Mouse (Mus musculus): ENCODE data around the gene Abtb1.

Abtb1 gene

DNA sequence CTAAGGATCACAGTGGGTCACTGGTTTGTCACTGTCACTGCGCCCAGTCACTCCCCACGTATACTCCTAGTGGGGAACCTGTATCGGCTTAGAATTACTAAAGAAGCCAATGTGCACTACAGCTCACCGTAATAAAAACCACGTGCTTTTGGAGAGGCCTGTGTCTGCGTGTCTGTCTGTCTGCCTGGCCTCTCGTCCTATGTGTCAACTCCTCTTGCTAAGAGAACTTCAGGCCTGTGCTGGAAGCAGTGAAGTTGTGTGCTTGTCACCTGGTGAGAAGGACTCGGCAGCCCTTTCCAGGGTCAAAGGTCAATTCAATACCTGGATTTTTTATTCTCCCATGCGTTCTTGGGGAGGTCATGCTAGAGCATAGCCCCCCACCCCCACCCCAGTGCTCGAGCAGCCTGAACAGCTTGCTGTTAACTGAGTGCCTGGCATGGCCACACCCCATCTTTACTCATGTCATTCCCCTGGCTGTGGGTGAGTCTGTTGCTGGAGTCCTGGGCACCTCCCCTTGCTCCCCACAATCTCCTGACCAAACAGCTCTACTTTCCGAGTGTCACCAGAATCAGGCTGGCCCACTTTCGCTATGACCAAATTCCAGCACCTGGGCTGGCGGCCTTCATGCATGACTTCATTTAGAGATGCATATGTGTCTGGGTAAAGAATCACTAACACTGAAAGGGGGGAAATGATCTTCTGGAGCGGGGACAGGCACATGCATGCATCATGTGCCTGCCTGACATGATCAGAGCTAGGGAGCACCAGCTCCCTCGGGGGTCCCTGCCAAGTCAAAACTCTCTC lies 13.4 kb downstream of the Abtb1 start:
- no peak for DNase-seq

DNA sequence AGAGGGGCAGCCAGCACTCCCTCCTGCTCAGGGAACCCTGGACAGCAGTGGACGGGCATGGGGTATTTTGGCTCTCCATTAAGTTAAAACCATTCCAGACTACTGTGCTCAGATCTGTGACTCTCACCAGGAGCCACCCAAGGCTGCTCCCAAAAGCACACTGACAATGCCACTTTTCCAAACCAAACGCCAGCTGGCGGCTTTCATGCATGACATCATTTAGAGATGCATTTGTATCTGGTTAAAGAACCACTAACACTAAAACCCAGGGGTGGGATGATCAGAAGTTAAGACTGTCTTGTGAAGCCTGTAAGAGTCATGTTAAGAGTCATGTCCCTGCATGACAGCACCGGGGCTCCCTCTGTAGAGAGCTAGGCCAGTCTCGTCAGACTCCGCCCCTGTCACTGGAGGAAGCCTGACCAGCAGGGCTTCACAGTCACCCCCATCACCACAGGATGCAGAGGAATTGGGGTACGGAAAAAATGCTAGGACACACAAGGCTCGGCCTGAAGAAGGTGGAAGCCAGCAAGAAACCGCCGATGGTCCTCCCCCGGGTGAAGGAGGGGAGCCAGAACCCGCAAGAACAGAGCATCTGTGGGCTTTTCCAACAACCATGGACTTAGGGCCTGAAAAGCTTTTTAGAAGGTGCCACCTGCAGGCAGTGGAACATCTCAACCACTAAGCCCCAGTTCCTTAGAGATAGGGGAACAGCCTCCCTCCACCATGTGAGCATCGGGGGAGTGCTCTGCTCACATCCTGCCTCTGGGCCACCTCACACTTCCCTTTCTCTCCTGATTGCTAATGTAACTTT lies 14.2 kb downstream of the Abtb1 start:
- DNase-seq = peak; percentile 55

DNA sequence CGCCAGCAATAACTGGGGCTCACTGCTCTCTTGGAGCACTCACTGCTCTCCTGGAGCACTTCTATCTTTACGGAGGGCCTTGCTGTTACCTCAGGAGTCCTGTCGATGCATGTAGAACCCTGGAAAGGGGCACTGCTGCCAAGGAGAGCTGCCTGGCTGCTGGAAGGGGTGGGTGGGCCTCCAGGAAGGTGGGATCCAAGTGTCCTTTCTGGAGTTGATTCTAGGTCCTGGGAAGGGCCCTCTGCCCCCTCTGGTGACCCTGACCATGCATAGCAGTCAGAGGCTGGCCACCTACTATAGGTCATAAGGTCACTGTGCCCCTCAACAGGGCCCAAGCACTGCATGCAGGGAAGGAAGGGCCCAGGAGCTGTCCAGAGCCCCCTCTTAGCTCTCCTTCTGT lies 14.8 kb downstream of the Abtb1 start:
- no peak for DNase-seq

DNA sequence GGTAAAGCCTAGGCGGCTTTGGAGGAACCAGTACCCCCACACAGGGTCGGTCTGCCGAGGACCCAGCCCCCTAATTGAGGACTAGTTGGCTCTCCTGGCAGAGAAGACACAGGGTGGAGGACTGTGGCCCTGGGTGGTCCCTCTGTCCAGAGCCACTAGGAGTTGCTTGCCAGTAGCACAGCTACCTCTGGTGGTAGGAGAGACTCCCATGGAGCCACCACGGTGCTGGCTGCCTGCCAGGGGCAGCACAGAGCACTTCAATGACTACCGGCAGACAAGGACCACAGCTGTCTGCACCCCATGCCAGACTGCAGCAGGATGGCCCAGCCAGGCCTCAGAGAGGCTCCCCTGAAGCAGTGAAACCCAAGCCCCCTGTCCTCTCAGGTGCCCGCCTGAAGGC lies 15.2 kb downstream of the Abtb1 start:
- peak; percentile 48 for DNase-seq

DNA sequence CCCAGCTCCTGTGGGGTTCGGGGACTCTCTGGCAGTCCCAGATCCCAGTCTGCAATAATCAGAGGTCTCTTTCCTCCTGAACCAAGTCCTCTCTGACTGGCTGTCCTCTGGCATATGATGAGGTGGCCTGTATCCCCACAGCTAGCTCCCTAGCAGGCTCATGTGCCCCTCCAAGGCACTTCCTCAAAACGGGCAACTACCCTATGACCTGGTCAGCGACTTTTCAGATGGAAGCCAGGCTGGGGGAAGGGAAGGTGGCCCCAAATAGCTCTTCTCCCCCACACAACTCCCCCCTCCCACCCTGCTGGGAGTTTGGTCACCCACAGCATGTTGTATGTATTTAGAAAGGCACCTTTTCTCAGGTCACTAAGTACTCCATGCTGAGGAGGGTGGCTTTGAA lies 15.7 kb downstream of the Abtb1 start:
- DNase-seq = no peak

DNA sequence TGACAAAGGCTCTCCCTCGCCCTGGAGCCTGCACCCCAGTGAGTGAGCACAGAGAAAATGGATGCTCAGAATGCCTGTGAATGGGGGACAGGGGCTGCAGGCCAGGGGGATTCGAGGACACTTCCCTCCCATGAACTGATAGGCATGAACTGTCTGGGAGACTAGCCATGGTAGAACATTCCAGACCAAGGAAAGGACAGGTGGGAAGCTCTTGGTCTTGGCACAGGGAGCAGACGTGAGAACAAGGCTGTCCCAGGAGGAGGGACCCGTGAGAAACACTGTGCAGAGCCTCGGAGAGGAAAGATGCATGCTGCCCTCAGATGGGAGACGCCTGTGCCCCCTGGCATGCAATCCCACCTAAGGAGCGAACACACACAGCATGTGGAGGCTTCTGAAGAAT lies 17.6 kb downstream of the Abtb1 start:
- no peak for DNase-seq

DNA sequence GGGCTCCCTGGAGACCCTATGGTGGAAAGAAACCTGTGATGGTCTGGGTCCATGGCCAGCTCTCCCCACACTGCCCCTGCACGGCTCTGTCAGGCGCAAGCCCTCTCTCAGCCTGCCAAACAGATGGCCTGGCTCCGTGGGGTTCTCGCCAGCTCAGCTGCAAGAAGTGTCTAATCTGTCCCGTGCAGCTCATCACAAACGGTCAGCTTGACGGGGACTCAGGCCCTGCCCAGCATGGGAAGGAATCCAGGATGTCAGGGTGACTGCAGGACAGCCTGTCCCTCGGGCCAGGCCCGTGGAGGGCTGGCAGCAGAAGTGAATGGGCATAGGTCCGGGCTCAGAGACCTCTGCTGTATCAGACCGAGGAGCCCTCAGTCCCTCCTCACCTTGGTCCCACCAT lies 19.9 kb downstream of the Abtb1 start:
- peak; percentile 38 for DNase-seq

DNA sequence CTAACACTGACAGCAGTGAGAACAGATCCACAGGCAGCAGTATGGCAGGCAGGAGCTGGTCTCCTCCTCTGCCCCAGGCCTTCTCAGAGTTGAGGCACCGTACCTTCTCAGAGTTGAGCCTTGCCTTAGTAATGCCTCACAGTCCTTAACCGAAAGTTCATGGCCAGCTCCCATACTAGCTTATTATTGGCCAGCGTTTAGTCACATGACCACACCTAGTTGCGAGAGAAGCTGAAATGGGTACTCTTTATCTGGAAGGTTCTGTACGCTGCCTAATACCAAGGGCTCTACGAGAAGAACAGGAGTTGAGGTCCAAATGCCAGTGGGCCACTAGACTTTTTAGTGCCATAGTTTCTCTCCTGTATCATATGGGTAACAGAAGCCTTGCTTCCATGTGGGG lies 20.5 kb downstream of the Abtb1 start:
- DNase-seq = no peak

DNA sequence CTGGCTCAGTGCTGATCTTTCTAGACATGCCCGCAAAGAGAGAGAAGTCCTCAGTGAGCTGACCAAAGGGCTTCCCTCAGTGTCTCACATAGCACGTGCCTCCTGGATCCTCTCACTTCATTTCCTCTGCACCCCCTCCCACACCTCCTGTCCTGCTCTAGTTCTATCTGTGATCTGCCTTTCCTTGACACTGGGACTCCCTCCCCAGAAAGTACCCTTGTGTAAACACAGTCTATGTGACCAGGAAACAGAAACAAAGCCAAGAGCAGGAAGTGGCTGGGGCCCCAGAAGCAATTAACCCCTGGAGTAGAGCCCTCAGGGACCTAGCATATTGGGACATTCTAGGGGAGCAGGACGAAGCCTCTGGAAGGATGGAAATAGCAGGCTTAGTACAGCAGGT lies 20.9 kb downstream of the Abtb1 start:
- no peak for DNase-seq

DNA sequence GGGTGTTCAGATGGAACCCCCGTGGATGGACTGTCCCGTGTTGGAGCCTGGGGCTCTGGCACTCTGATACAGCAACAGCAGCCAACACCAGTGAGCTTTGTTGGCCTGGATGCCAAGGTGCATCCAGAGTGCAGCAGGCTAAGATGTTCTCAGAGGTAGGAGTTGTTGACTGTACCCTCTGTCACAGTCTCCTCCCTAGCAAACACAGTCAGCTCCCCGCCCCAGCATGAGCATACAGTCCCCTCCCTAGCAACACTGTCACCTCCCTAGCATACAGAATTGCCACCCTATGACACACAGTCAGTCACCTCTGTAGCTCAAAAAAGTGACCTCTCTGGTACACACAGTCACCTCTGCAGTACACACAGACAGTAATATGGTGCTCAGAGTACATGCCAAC lies 24.9 kb downstream of the Abtb1 start:
- DNase-seq = no peak

DNA sequence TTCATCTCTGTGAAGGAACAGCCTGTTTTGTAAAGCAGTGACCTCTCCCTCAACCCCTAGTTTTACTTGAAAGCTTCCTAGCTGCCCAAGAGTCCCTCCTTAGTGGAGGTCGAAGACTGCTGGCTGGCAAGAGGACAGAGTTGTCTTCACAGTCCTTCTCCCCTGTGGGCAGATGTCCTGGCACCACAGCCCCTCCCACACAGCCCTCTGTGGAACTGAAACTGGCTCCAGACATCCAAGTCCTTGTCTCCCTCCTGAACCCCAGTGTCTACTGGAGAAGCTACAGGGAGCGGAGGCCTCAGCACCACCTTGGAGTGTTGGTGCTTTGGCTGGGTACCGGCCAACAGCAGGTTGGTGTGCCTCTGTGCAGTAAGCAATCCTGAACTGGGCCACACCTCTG lies 26.3 kb downstream of the Abtb1 start:
- no peak for DNase-seq

DNA sequence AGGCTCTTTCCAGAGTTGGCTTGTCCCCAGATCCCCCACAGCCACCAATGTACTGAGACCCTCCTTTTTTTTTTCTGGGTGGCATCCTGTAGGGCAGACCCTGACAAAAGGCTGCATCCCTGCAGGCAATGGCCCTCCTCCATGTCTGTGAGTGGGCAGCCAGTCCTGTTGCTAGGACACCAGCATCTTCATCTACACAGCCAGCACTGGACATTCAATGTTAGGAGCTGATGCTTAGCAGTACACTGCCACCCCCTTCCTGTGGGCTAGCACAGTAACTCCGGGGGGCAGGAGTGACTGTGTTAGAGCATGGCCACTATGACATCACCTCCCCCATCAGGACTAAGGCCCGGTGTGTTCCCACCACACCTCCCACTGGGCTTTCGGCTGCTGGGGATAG lies 26.7 kb downstream of the Abtb1 start:
- no peak for DNase-seq

DNA sequence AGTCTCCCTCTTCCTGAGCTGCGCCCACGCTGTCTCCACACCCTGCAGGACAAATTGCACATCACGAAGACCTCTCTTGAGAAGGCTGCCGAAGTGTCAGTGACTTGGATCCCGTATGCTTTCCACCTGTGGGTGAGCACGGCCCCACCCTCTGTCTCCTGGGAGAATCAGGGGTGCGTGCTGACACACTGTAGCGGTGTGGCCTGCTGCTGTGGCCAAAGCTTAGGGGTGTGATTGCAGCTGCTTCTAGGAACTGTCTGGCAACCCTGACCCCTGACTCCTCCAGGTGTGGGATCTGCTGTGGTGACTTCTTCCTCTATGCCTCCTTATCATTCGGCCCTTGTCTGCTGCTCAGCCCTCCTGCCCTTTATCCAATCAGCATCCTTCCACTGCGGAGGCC lies 28.0 kb downstream of the Abtb1 start:
- DNase-seq = no peak

DNA sequence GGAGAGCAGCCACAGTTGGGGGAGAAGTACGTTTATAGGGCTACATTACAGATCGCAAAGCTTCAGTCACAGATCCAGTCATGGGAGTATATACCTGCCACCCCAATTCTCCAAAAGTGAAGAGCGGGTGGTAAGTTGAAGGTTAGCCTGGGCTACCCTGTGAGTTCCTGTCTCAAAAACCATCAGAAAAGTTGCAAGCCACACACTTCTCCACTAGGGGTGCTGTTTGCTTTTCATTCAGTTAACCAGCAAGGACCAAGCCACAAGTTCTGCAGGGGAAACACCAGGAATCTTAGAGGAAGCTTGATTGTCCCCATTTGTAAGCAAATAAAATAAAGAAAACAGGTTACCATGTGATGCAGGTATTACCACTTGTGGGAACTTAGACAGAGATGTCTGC lies 28.9 kb downstream of the Abtb1 start:
- DNase-seq = peak; percentile 46

DNA sequence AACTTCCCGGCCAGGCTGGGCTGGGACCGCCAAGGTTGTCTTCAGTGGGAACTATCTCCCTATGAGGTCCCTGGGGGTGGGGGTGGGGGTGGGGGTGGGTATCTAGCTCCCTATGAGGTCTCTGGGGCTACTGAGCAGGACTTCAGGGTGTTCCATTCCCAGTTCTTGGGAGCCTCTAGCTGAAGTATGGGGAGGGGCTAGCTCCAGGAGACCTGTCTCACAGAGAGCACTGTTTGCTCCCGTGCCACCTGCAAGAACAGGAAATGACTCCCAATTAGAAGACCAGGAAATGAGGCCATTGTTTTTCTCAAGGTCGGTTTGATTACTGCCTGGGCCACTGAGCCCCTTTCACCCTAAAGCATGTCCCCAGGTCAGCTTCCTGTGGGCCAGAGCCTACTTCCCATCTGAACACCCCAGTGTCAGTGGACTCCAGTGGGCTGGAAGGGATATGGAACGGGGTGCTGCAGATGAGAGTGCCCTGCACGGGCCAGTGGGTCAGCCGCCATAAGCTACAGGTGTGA lies 29.8 kb downstream of the Abtb1 start:
- no peak for DNase-seq

DNA sequence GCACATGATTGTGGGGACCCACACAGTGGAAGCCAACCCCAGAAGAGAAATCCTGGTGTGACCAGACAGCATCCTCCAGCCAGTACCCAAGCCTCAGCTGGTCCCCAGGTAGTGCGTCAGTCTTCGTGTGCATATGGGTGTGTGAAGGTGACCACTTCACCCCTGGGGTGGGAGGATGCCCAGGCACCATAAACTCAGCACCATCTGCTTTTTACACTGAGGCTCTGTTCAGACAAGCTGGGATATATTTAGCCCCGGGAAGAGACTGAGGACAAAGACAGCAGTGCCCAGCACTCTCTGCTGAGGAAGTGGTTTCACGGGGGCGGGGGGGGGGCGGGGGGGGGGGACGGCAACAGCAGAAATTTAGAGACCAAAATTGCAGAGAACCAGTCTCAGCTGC lies 30.4 kb downstream of the Abtb1 start:
- peak; percentile 50 for DNase-seq

DNA sequence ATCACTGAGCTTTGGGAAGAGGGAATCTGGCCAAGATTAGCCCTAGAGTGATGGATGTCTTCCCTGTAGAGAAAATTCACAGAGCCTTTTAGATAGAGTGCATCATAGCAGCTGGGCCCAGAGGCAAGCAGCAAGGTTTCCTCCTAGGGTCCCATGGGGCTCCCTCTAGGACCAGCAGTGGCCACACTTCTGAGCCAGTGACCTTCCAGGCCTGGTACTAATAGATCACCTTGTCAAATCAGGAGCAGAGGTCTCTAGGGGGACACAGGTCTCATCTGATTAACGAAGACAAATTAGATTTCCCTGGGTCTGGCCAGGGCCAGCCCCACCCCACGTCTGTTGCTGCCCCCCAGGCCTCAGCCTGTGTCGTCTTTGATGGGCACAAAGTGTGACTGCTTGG lies 31.5 kb downstream of the Abtb1 start:
- no peak for DNase-seq

DNA sequence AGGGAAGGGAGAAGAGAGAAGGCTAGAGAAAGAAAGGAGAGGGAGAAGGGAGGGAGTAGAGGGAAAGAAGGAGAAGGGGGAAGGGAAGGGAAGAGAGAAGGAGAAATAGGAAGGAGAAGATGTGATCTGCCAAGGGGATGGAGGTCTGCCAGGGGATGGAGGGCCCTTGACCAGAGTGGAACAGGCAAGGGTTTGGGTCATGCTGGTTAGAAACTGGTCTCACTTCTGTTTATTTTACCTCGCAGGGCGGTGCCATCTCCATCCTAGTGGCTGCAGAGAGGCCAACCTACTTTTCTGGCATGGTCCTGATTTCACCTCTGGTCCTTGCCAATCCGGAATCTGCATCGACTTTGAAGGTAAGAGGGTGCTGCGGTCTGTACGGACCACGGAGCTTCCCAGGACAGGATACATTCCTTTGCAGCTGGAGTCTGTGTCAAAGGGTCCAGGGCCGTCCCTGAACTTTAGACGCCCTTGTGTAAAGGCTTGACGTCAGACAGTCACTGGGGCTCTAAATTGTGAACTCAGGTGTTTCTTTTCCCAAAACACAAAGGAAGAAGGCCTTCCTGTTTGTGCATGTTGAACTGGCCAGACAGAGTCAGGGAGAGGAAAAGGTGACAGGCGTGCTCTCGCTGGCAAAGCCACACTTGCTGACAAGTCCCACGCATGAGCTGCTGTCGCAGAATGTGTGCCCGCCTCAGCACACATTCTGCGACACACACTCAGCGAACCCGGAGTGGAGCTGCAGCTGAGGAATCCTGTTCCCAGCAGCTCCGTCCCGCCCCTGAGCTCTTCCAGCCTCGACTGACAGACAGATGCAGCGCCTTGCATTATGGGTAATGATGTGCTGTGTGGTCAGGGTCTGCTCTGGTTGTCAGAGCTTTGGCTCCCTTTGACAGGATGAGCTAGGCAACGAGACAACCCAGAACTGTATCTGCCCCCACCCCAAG lies 32.4 kb downstream of the Abtb1 start:
- peak; percentile 51 for DNase-seq

DNA sequence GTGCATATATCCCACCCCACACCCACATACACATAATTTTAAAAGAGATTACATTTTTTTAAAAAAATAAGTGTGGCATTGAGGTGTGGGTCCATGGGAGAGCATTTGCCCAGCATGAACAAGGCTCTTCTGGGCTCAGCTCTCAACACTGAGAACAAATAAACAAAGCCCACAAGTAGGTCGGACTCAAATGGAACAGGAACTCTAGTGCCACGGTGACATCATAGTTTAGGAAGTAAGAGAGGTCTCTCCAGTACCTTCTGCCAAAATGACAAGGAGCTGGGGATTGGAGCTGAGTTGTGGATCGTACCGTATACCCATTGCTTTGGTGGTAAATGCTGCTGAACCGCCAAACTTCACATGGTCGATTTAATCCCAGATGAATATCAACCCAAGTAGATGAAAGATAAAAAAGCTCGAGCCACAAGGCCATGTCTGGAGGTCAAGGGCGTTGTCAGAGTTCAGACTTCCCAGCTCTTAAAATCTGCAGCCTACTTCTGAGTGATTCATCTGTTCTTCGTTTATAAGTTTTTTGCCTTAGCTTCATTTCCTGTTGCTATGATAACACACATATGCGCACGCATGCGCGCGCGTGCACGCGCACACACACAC lies 36.7 kb downstream of the Abtb1 start:
- DNase-seq = no peak

DNA sequence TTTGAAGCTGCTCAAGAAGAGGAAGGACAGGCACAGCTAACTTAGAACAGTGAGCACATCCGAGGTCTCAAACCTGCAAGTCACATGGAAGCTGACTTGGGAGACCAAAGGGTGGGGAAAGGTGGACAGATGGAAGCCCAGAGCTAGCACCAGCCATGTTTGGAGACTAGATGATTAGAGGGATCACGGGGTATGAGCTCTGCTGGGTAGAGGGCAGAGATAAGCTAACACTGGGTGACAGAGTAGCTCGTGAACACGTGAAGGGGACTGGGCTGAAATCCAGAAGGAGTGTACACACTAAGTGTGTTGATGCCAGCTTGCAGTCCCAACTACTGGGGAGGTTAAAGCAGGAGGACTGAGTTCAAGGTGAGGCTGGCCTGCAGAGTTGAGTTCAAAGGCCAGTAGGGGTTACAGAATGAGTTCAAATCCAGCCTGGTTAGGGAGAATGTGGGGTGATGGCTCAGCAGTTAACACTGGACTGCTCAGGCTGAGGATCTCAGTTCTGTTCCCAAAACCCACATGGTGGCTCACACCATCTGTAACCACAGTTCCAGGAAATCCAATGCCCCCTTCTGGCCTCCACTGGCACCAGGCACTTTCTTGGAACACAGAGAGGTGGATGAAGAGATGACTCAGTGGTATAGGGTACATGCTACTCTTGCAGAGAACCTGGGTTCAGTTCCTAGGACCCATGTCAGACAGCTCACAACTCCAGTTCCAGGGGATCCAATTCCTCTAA lies 37.7 kb downstream of the Abtb1 start:
- DNase-seq = no peak

DNA sequence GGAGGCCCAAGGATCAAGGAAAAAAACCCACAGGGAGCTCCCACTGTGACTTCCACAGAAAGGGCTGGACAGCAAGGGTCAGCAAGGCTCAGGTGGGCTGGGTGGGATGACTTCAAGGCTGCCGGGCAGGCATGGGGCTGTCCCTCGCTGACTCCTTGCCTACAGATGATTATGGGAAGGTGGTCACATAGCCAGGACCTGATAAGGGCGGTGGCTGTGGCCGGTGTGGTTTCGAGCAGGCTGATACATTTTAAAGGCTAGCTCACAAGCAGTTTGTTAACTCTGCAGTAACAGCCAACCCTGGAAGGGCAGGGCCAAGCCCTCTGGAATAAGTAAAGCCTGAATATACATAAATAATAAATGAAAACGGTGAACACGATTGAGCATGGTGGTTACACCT lies 38.7 kb downstream of the Abtb1 start:
- DNase-seq = no peak

DNA sequence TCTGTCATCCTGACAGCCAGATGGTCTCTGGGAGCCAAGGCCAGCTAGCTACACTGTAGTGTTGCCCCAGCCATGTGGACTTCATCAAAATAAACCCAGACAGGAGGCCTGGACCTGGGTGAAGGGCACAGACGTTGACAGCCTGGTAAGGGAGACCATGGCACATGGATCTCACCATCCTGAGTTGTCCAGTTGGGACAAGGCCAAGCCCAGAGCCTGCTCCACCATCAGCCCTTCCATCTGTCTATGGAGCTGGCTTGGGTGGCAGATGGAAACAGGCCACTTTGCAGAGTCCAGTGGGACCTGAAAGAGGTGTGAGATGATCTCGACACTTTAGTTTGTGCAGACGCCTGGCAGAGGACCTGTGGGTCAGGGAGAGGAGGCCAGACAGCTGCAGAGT lies 41.0 kb downstream of the Abtb1 start:
- DNase-seq = no peak
